19 mouse cellular contexts compared by ENCODE assay signal in the genomic region with DNA sequence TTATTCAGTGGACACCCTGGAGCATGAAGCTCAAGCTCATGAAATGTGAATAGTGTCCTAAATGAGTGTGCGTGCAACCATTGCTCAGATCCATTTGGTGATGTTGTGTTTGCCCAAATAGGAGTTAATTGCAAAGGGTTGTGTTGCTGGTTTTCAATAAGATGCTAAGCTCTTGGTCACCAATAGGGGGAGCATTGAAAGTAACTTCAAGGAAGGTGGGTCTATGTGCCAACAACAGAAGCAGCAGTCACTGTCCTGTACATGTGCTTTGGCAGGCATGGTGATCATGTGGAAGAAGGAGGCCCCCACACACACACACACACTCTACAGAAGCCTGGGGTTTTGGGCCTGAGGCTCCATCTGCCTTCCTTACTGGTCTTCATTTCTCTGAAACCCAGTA.
DNase-seq lines count a peak whose midpoint lies in the region; ATAC-seq and TF ChIP-seq lines count a peak whose summit lies in the region.
"Had no signal": no experiment of that assay in that cellular context is flagged by ENCODE, and none has a peak within 500 bp of the region (broad histone marks: within the 10 kb centered on the region; RNA-seq: fewer than 3 reads in every experiment).

No protein-coding gene starts in this region.

- H3K36me3 ChIP-seq in forebrain, embryonic 11.5 days (ENCODE audit: control insufficient read depth, insufficient read depth, low read length): no peaks in the 10 kb centered on the region
- H3K36me3 ChIP-seq: heart, embryonic 10.5 days; liver, embryonic 15.5 days; neural tube, embryonic 15.5 days had no signal

- no peak for ATAC-seq in forebrain, embryonic 11.5 days (replicated peaks; ENCODE audit: low FRiP score)
- ATAC-seq: forebrain, postnatal 0 days had no signal

- no peak for DNase-seq in cerebellum, adult 2 months
- DNase-seq in cerebellum, adult 9-11 months: no peak
- no peak for DNase-seq in left cerebral cortex, adult 2 months (ENCODE audit: extremely low spot score in 1 of 2, low spot score in 2 of 2)
- no peak for DNase-seq in left cerebral cortex, postnatal 14 days (ENCODE audit: low spot score in 2 of 2)
- DNase-seq in A20 (ENCODE audit: low read depth, low spot score): peak; percentile 33
- peak; percentile 32 for DNase-seq in induced T-regulatory cell, adult 2 months (ENCODE audit: low read depth)
- DNase-seq in forebrain, embryonic 11.5 days (ENCODE audit: low spot score): no peak
- no peak for DNase-seq in natural killer cell, adult 2 months (ENCODE audit: low spot score in 2 of 2)
- DNase-seq: adrenal gland, postnatal 10 days; cerebellum, postnatal 25 days; forebrain, postnatal 0 days; gastrocnemius, postnatal 10 days; heart, postnatal 4 days; kidney, postnatal 25 days; retina, postnatal 1 day; thymus, adult 2 months had no signal

- intact Hi-C loops in left cerebral cortex, adult 2 months (cut with DNase I): no loop called here
- intact Hi-C loops in left cerebral cortex, postnatal 14 days (cut with DNase I): no loop called here

- WGBS in cerebellum, adult 2 months: 98% methylated on average over 1 of the region's 1 CpGs
- WGBS in forebrain, embryonic 11.5 days: 92% methylated on average over 1 of the region's 1 CpGs

- H3K4me2 ChIP-seq in forebrain, embryonic 11.5 days (ENCODE audit: low read depth, low read length, severe bottlenecking): no peak overlapping the region
- H3K4me2 ChIP-seq: liver, embryonic 15.5 days; neural tube, embryonic 15.5 days had no signal

- TF ChIP-seq CTCF in cerebellum, adult 2 months (IDR thresholded peaks at IDR 0.05; ENCODE audit: borderline replicate concordance, insufficient read depth, low read depth, low read length): 0 out of 2 replicates have a peak, but pooled peaks have one; percentile 4
- peak; percentile 20; the same call in 1 of the 2 replicates for TF ChIP-seq CTCF in left cerebral cortex, adult 2 months (IDR thresholded peaks at IDR 0.05)

- no peak overlapping the region for H3K9ac ChIP-seq in forebrain, embryonic 11.5 days (ENCODE audit: low read length)
- H3K9ac ChIP-seq: forebrain, postnatal 0 days; liver, embryonic 15.5 days; neural tube, embryonic 15.5 days had no signal

- no peaks in the 10 kb centered on the region for H3K27me3 ChIP-seq in cerebellum, adult 2 months (ENCODE audit: control insufficient read depth, insufficient read depth, low read length)
- H3K27me3 ChIP-seq in forebrain, embryonic 11.5 days (ENCODE audit: control insufficient read depth, insufficient read depth, low read length): no peaks in the 10 kb centered on the region
- H3K27me3 ChIP-seq: liver, embryonic 15.5 days had no signal

- TF ChIP-seq POLR2A in cerebellum, adult 2 months (IDR thresholded peaks at IDR 0.05; ENCODE audit: borderline replicate concordance, insufficient read depth, low read length): no peak

- peaks cover 16% of the 10 kb centered on the region for H3K4me1 ChIP-seq in cerebellum, adult 2 months (ENCODE audit: control insufficient read depth, insufficient read depth, low read length)
- no peaks in the 10 kb centered on the region for H3K4me1 ChIP-seq in forebrain, embryonic 11.5 days (replicated peaks; ENCODE audit: control insufficient read depth, insufficient read depth, low read length)
- H3K4me1 ChIP-seq: liver, embryonic 15.5 days; neural tube, embryonic 15.5 days had no signal

- H3K9me3 ChIP-seq in forebrain, embryonic 11.5 days (ENCODE audit: control insufficient read depth, low read length): no peaks in the 10 kb centered on the region
- H3K9me3 ChIP-seq: heart, embryonic 10.5 days; liver, embryonic 15.5 days; neural tube, embryonic 15.5 days had no signal

- no peak overlapping the region for H3K4me3 ChIP-seq in cerebellum, adult 2 months (replicated peaks; ENCODE audit: insufficient read depth, low read depth, low read length)
- no peak overlapping the region for H3K4me3 ChIP-seq in left cerebral cortex, adult 2 months
- H3K4me3 ChIP-seq in forebrain, embryonic 11.5 days (ENCODE audit: low read depth, low read length): no peak overlapping the region
- H3K4me3 ChIP-seq: heart, embryonic 10.5 days; liver, embryonic 15.5 days; neural tube, embryonic 15.5 days had no signal

- no peak overlapping the region for H3K27ac ChIP-seq in cerebellum, adult 2 months (ENCODE audit: insufficient read depth, low read length)
- H3K27ac ChIP-seq in left cerebral cortex, adult 2 months: no peak overlapping the region
- no peak overlapping the region for H3K27ac ChIP-seq in forebrain, embryonic 11.5 days (ENCODE audit: low read depth, low read length)
- H3K27ac ChIP-seq: heart, embryonic 10.5 days; liver, embryonic 15.5 days; neural tube, embryonic 15.5 days had no signal

Comparison
In these comparisons a context has a peak if more than half of its experiments do, and no peak if none do; other contexts are left out.
1. DNase-seq: peak in A20 (single experiment) and induced T-regulatory cell, adult 2 months (single experiment); none in cerebellum, adult 2 months (0 of 2), cerebellum, adult 9-11 months (single experiment), left cerebral cortex, adult 2 months (0 of 2), left cerebral cortex, postnatal 14 days (0 of 2), forebrain, embryonic 11.5 days (single experiment) and natural killer cell, adult 2 months (0 of 2).